Mouse (Mus musculus): Measurements from ENCODE around the gene Slc22a2. TPM values are rescaled to one million over a fixed set of nuclear protein-coding genes. Genes with fewer than 3 reads are reported as not detected.
"Not testable (repeated sequence)": the region's sequence is repeated elsewhere in the genome, so short reads cannot be mapped to it uniquely, and the experiment has no call there.

Slc22a2 gene
- total RNA-seq, 2 experiments from 2014 or later, result not detected

- ATAC-seq (replicated peaks; ENCODE audit: poor library complexity), result no peak
Measured at GRCm38 (mm10) chr17:12630976-12631730, 47.2 kb downstream of the Slc22a2 start.

GRCm38 (mm10) chr17:12631771-12632600, 48.1 kb downstream of the Slc22a2 start:
- no peak for ATAC-seq (replicated peaks; ENCODE audit: poor library complexity)

GRCm38 (mm10) chr17:12634814-12635213, 50.9 kb downstream of the Slc22a2 start:
- no peak for ATAC-seq (replicated peaks; ENCODE audit: poor library complexity)

- ATAC-seq (replicated peaks; ENCODE audit: poor library complexity), result no peak
Measured at GRCm38 (mm10) chr17:12639585-12639984, 55.7 kb downstream of the Slc22a2 start.

GRCm38 (mm10) chr17:12641087-12641486, 57.2 kb downstream of the Slc22a2 start:
- ATAC-seq (replicated peaks; ENCODE audit: poor library complexity), result no peak

- no peak for ATAC-seq (replicated peaks; ENCODE audit: poor library complexity)
Measured at GRCm38 (mm10) chr17:12645461-12645860, 61.5 kb downstream of the Slc22a2 start.

GRCm38 (mm10) chr17:12652604-12653003, 68.7 kb downstream of the Slc22a2 start:
- ATAC-seq (replicated peaks; ENCODE audit: poor library complexity), result no peak

GRCm38 (mm10) chr17:12654061-12654460, 70.1 kb downstream of the Slc22a2 start:
- no peak for ATAC-seq (replicated peaks; ENCODE audit: poor library complexity)

GRCm38 (mm10) chr17:12655826-12656225, 71.9 kb downstream of the Slc22a2 start:
- ATAC-seq (replicated peaks; ENCODE audit: poor library complexity), result peak; percentile 95

- ATAC-seq (replicated peaks; ENCODE audit: poor library complexity), result no peak
Measured at GRCm38 (mm10) chr17:12658784-12659183, 74.9 kb downstream of the Slc22a2 start.

- ATAC-seq (replicated peaks; ENCODE audit: poor library complexity), result no peak
Measured at GRCm38 (mm10) chr17:12659233-12659632, 75.3 kb downstream of the Slc22a2 start.

GRCm38 (mm10) chr17:12660572-12661260, 76.8 kb downstream of the Slc22a2 start:
- ATAC-seq (replicated peaks; ENCODE audit: poor library complexity), result peak; percentile 42

- ATAC-seq (replicated peaks; ENCODE audit: poor library complexity), result no peak; the same call in 1 of the 2 replicates
Measured at GRCm38 (mm10) chr17:12664156-12664555, 80.2 kb downstream of the Slc22a2 start.

GRCm38 (mm10) chr17:12668478-12669362, 84.8 kb downstream of the Slc22a2 start:
- peak; percentile 77 for ATAC-seq (replicated peaks; ENCODE audit: poor library complexity)

GRCm38 (mm10) chr17:12669363-12669679, 85.4 kb downstream of the Slc22a2 start:
- peak; percentile 54 for ATAC-seq (replicated peaks; ENCODE audit: poor library complexity)

- no peak for ATAC-seq (replicated peaks; ENCODE audit: poor library complexity)
Measured at GRCm38 (mm10) chr17:12671029-12671605, 87.2 kb downstream of the Slc22a2 start.

- ATAC-seq (replicated peaks; ENCODE audit: poor library complexity), result no peak
Measured at GRCm38 (mm10) chr17:12672285-12672790, 88.4 kb downstream of the Slc22a2 start.

- ATAC-seq (replicated peaks; ENCODE audit: poor library complexity), result no peak
Measured at GRCm38 (mm10) chr17:12673871-12674270, 89.9 kb downstream of the Slc22a2 start.

- not testable (repeated sequence) for ATAC-seq (replicated peaks; ENCODE audit: poor library complexity)
Measured at GRCm38 (mm10) chr17:12674980-12675379, 91.0 kb downstream of the Slc22a2 start.

GRCm38 (mm10) chr17:12675646-12676045, 91.7 kb downstream of the Slc22a2 start, which contains the start of gene Slc22a1:
TSS of gene Slc22a1 (minus strand) at chr17:12675829.
- ATAC-seq (replicated peaks; ENCODE audit: poor library complexity), result no peak
